Mouse (Mus musculus) limb, embryonic 11.5 days (tissue): ENCODE data around the gene Gm10488. TPM values are rescaled to one million over a fixed set of nuclear protein-coding genes. Genes with fewer than 3 reads are reported as not detected.
"Not testable (repeated sequence)": the region's sequence is repeated elsewhere in the genome, so short reads cannot be mapped to it uniquely, and the experiment has no call there.

Source experiments
- ATAC-seq: fragments of 200-750 bp; cut with Nextera tagmentation; 2 replicates; pipeline ENCODE4 v1.8.0; 2017; ENCODE audit warnings: low read depth; ENCODE audit not compliant: insufficient number of reproducible peaks, low FRiP score, low TSS enrichment
- DNase-seq: peaks from one replicate; pipeline ENCODE4 v3.0.0-alpha.2; 2015; ENCODE audit warnings: low spot score
- H3K27ac ChIP-seq: fragments of 300-500 bp; sonication (generic); replicated peaks from 2 replicates; pipeline ENCODE4 v1.5.1; 2014; ENCODE audit warnings: low read depth, mild to moderate bottlenecking, low read length
- H3K27me3 ChIP-seq: fragments of 300-500 bp; sonication (generic); 2 replicates; pipeline ENCODE4 v1.6.1; 2014; ENCODE audit warnings: mild to moderate bottlenecking, low read length, mixed read lengths; ENCODE audit not compliant: control insufficient read depth, insufficient read depth
- H3K36me3 ChIP-seq: fragments of 300-500 bp; sonication (generic); 2 replicates; pipeline ENCODE4 v1.6.1; 2014; ENCODE audit warnings: mild to moderate bottlenecking, low read length, moderate library complexity, mixed read lengths; ENCODE audit not compliant: control insufficient read depth, insufficient read depth
- H3K4me1 ChIP-seq: fragments of 300-500 bp; sonication (generic); 2 replicates; pipeline ENCODE4 v1.6.1; 2014; ENCODE audit warnings: low read length, mixed read lengths; ENCODE audit not compliant: control insufficient read depth, insufficient read depth
- H3K4me2 ChIP-seq: fragments of 300-500 bp; sonication (generic); 2 replicates; pipeline ENCODE4 v1.6.1; 2014; ENCODE audit warnings: low read depth, mild to moderate bottlenecking, moderate library complexity; ENCODE audit not compliant: severe bottlenecking
- H3K4me3 ChIP-seq: fragments of 300-500 bp; sonication (generic); 2 replicates; pipeline ENCODE4 v1.5.1; 2014; ENCODE audit warnings: low read depth, low read length
- H3K9ac ChIP-seq: fragments of 300-500 bp; sonication (generic); 2 replicates; pipeline ENCODE4 v1.6.1; 2014; ENCODE audit warnings: mild to moderate bottlenecking, low read length
- H3K9me3 ChIP-seq: fragments of 300-500 bp; sonication (generic); 2 replicates; pipeline ENCODE4 v1.6.1; 2016; ENCODE audit warnings: low read length; ENCODE audit not compliant: control insufficient read depth
- WGBS: fragments of 180-500 bp; shearing (Covaris S2); extraction: QIAGEN DNeasy Blood & Tissue Kit; methylation state at CpG from one replicate; pipeline ENCODE4 v1.1.7; 2014; 5-methylcytosine and 5-hydroxymethylcytosine counted together
- microRNA-seq: library from miRNA; unstranded; fragments of <30 nt; microRNA quantifications from one replicate; pipeline ENCODE4, GENCODE M21; 2016
- polyA plus RNA-seq: library from polyadenylated mRNA; unstranded; fragments of >200 nt; fragmentation: Nextera tagmentation; extraction: Ambion mirVana; gene quantifications from 2 replicates; pipeline ENCODE4 v1.2.1, GENCODE M21; 2014

Gm10488 gene
- polyA plus RNA-seq, result not detected in 2 replicates

DNA sequence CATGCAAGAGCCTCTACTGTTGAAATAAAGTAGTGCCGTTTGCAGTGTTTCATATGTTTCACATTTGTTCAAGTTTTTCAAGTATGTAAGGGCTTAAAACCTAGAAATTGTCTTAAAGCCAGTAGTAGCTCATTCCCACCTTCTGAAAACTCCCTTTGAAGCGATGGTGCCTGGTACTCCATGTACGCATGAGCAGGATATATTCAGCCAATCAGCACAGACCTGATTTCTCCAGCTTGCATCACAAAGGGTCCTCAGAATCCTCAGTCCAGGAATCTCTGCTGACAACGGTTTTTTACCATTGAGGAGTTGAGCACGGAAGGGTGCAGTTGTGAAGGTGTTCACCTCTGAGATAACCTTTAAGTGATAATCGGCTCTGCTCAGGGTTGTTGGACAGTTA, at the start of gene Gm10488:
TSS of gene Gm10488 (plus strand) at position 301 of the 400 bp plus-strand sequence.
- H3K9me3 ChIP-seq, ATAC-seq, H3K4me2 ChIP-seq, H3K9ac ChIP-seq, H3K27me3 ChIP-seq, DNase-seq, H3K4me1 ChIP-seq, H3K36me3 ChIP-seq, H3K27ac ChIP-seq, H3K4me3 ChIP-seq: not testable (repeated sequence)
- WGBS, result no CpG with 5 or more reads among the region's 6 CpGs

Small RNAs within 50 kb of the gene (microRNA-seq; reads per million reads assigned to microRNA genes)
- gene Gm44298, result not detected
